Mouse (Mus musculus) small intestine, adult 2 months (tissue): ENCODE measurements at regions not wholly inside any gene's neighbourhood (a gene's known extent, or its start where the extent isn't known, plus 50 kb on each side); places are given as distances from the start of the nearest gene placed in this dataset.

Experiments used
- CTCF ChIP-seq: fragments of 200-500 bp; IDR thresholded peaks from 2 replicates; pipeline ENCODE4 v1.5.1; 2012; ENCODE audit warnings: low read depth, mild to moderate bottlenecking, control low read depth, inconsistent platforms, low read length, moderate library complexity, mixed read lengths; ENCODE audit not compliant: insufficient replicate concordance, insufficient read length; ENCODE audit errors: extremely low read depth
- POLR2A ChIP-seq: fragments of 200-500 bp; IDR thresholded peaks from 2 replicates; pipeline ENCODE4 v1.6.1; 2012; ENCODE audit warnings: low read depth, mild to moderate bottlenecking, control low read depth, inconsistent platforms, low read length, moderate library complexity

- no peak for TF ChIP-seq CTCF
- TF ChIP-seq POLR2A = no peak
Measured at GRCm38 (mm10) chrX:142618389-142618788, 62.8 kb upstream of the Tmem164 start.
